Mouse (Mus musculus) megakaryocyte progenitor cell, adult 5-6 weeks (primary cell): Measurements from ENCODE around the gene Pcid2. TPM values are rescaled to one million over a fixed set of nuclear protein-coding genes. Genes with fewer than 3 reads are reported as not detected.

Source experiments
- ATAC-seq: replicated peaks from 2 replicates; pipeline ENCODE4 v1.8.0; 2016; ENCODE audit warnings: mild to moderate bottlenecking, moderate TSS enrichment, inconsistent platforms; ENCODE audit not compliant: poor library complexity
- total RNA-seq, 2 experiments: library from RNA; stranded (forward) in 1 of 2; stranded (reverse) in 1 of 2; fragments of 157-497, 149-512 nt in 1 of 2; fragments of 200-1000 nt in 1 of 2; gene quantifications; 2 replicates each; pipeline versions ENCODE4 v1.2.3 to v1.2.4; 2015 to 2017

The Pcid2 gene
- total RNA-seq (2015) (18.5 and 20.6 TPM in 2 replicates), total RNA-seq (2017) (16.5 and 17.1 TPM in 2 replicates)

DNA sequence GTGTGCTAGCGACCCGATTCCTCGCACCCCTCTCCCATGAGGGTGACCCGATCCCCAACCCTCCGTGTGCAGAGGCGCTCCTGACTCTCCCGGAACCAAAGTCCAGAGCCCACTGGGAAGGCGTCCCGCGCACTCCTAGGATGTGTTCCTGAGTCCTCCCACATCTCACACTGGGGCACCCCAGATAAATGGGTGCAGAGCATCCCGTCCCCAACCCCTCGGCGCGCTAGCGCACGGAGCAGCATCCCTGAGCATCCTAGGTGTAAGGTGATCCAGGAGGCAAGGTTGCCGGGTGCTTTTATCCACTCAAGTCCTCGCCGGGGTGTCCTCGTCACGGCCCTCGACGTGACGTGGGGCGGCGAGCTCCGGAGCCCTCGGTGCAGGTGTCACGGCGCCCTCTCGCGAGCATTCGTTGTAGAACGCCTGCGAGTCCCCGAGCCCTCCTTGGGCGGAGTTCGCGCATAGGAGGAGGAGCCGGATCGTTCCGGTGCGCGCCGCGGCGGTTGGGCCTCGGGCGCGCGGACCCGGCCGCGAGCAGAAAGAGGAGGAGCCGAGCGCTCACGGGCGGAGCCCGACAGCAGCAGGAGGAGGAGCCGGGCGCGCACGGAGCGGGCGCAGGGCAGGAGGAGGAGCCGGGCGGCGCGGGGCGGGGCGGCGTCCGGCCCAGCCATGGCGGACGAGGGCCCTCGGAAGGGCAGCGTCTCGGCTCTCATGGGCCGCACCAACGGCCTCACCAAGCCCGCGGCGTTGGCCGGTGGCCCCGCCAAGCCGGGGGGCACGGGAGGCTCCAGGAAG, at the start of gene Pcid2, which contains the start of gene Cul4a:
Gene Pcid2, minus strand, starts transcription at position 373 of the 795 bp plus-strand sequence.
Gene Cul4a, plus strand, starts transcription at position 535 of the 795 bp plus-strand sequence.
- peak; percentile 77 for ATAC-seq

- no peak for ATAC-seq
Observed at GRCm38 (mm10) chr8:13154099-13154498, 48.8 kb upstream of the Pcid2 start.

GRCm38 (mm10) chr8:13150929-13151328, 45.7 kb upstream of the Pcid2 start:
- no peak for ATAC-seq

DNA sequence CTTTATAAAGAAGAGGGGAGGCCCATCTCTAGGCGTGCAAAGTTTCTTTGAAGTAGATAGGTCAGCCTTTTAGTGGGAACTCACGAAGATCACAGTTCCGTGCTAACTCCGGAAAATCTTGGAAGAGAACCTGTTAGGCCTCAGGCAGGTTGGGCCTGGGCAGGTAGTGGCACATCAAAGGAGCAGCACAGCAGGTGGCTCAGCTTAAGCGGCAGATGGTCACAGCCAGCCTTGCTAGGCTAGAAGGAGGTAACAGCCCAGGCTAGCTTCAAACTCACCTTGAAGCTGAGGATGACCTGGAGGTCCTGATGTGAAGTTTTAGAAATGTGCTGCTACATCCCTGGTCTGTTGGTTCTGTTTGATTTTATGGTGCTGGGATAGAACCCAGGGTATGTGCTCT, 44.6 kb upstream of the Pcid2 start:
- ATAC-seq, result no peak

GRCm38 (mm10) chr8:13149287-13149686, 44.0 kb upstream of the Pcid2 start:
- ATAC-seq, result no peak

DNA sequence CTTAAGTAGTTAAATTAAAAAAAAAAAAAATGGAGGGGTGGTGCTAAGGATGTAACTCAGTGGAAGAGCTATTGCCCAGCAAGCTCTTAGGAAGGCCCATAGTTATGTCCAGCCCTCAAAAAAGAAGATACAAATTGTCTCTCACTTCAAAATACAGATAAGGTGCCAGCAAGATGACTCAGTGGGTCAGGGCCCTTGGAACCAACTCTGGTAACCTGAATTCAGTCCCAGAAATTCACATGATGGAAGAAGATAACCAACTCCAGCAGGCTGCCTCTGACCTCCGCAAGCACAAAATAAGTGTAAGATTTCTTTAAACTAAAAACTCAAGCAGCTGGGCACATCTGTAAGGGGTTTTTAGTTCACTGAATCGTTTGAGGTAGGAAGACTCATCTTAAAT, 43.2 kb upstream of the Pcid2 start:
- ATAC-seq, result no peak

DNA sequence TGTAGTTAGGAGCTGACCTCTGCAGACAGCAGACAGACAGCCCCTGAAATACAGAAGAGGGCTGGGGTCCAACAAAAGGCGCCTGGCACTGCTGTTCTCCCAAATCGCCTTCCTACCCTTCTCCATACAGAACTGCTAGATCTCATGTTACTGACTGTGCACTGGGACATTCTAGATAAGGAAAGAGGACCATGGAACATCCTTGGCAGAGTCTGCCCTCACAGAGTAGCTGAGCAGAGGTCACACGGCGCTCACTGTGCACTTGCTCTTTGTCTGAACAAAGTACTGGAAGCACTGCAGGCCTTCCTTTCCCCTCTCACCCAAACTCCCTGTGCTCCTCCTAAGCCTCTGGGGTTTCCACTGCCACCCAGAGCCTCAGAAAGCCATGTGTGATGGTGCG, 36.4 kb upstream of the Pcid2 start:
- no peak for ATAC-seq

DNA sequence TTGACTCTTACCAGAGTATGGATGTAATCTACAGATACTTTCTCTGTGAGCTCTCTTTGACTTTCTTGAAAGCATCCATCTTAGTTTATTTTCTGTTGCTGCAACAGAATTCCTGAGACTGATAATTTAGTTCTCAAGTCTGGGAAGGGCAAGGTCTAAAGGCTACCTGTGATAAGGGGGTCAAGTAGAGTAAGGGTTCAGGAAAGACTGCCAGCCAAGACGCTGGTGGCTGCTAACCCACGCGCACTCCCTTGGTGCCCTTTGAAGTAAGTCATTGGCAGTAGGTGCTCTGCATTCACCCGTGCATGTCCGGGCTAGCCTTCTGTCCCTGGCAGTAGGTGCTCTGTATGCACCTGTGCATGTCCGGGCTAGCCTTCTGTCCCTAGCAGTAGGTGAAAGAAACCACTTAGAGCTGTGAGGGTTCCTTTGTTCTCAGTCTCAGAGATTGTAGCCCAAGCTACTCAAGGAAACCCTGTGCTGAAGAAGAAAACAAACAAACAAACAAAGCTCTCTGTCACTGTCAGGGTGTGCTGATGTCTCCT, 34.5 kb upstream of the Pcid2 start:
- no peak for ATAC-seq

DNA sequence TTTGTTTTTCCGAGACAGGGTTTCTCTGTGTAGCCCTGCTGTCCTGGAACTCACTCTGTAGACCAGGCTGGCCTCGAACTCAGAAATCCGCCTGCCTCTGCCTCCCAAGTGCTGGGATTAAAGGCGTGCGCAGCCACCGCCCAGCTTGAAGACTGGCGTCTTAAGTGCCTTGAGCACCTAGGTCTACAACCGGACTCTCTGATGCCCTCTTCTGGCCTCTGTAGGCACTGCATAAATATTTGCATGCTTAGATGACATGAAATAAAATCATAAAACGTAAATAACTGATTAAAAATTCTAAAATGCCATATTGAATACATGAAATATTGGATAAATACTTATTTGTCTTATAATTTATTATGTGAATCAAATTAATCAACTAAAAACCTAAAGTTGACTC, 27.0 kb upstream of the Pcid2 start:
- ATAC-seq, result peak; percentile 98

DNA sequence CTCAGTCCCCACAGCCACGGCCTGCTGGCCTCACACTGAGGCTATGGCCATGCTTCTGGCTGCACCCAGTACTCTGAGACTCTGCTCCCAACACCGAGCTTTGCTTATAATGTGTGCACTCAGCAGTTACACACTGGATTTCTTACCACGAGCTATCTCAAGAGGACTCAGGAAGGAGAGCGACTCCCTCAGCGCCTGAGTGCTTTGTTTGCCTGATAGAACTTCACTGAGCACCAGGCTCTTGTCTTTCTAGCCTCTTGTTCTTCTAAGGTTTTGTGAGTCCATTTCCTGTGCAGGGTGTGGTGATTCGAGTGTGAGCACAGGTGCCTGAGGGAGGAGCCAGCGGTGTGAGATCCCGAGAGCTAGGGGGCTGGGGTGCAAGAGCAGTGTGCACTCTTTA, 19.6 kb upstream of the Pcid2 start:
- ATAC-seq, result no peak

- peak; percentile 72 for ATAC-seq
Observed at GRCm38 (mm10) chr8:13122887-13123421, 17.7 kb upstream of the Pcid2 start.

DNA sequence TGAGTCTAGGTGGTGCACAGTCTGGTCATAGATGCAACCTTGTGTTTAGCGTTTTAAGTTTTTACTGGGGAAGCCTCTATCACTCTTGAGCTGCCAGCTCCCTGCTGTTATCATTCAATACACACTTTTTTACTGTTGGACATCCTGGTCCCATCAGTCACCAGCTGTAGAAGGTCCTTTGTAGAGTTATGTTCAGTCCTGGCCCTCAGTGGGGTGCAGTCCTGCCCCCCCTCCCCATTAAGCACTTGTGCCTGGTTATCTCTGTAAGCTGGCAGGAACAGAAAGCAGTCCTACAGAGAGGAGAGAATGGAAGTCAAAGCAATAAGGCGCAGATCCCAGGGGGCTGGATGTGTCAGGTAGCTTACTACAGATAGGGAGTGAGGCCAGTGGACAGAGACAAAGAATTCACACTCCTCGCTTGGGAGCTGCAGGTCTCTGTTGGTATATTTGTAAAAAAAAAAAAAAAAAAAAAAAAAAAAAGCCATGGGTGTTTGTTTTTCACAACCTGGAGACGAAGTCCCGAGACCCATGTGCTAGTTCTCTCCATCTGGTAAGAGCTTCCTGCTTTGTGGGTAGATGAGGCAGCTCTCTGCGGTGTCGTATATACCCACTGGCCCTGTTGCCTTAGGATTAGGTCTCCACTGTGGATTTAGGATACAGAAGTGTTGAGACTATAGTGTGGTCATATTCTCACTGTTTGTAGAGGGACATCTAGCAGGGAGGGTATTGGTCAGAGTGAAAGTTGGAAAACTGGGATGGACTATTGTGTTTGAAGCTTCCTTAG, 15.8 kb upstream of the Pcid2 start:
- ATAC-seq, result peak; percentile 67

DNA sequence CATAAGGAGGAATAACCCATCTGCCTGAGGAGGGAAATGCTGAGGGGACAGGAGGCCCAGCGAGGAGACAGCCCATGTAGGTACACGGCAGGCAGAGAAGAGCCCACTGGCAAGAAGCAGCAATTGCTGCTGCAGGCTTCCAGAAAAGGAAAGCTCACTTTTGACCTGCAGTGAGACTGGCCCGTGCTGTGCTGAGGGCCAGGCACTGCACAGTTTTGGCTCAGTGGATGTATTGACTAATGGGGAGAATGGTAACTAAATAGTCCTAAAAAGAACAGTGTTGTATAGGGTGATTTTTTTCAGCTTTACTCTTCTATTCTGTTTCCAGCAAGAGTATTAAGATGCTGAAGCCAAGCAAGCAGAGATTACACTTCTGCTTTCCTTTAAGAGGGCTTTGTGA, 13.3 kb upstream of the Pcid2 start:
- no peak for ATAC-seq

DNA sequence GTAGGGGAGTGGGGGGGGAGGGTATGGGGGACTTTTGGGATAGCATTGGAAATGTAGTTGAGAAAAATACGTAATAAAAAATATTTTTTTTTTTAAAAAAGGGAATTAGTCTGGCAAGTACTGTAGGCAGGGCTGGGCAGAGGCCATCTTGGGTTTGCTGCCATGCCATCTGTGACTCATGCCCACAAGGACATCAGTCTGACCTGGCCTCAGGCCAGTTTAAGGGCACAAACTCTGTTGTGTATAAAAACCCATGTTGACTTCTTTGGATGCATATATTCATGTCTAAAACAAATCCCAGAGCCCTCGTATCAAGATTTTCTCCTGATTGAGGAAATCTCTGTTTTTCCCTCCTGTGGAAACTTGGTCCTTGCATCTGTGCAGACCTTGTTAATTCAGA, 11.8 kb upstream of the Pcid2 start:
- ATAC-seq, result no peak

- no peak for ATAC-seq
Observed at GRCm38 (mm10) chr8:13113232-13113631, 8.0 kb upstream of the Pcid2 start.

DNA sequence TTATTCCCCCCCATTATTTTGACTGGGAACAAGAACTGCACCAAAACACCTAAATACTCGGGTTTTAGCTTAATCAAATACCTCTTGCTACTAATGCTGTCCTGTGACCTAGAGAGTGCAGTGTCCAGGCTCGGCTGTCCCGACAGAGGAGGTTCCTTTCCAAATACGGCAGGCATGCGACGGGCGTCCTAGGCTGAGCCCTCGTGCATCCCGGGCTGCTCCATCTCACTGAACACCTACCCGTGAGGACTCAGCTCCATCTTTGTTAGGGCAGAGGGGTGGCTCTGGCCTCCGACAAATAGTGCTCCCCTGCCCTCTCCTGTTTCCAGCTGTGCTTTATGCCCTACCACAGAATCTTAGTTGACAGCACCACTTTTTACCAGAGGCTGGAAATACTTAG, 6.7 kb upstream of the Pcid2 start:
- ATAC-seq, result no peak

DNA sequence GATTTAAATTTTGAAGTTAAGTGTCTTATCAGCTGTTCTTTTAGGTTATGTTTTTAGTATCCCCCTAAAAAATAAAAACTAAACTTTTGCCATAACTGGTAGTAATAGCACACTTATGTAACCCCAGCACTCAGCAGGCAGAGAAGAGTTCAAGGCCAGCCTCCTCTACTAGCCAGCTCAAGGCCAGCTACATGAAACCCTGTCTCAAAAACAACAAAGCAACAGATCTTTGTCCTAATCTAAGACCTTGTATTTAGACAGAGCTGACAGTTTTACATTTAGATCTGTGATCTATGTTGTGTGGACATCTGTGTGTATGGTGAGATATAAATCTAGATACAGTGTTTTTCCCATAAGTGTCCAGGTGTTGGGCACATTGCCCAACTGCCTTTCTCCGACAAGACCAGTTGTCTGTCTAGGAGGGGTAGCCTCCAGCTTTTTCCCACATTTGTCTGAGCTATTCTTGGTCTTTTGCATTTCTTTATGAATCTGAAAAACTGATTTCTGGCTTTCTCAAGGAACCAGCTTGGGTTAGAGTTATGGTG, 4.2 kb upstream of the Pcid2 start:
- ATAC-seq, result no peak

DNA sequence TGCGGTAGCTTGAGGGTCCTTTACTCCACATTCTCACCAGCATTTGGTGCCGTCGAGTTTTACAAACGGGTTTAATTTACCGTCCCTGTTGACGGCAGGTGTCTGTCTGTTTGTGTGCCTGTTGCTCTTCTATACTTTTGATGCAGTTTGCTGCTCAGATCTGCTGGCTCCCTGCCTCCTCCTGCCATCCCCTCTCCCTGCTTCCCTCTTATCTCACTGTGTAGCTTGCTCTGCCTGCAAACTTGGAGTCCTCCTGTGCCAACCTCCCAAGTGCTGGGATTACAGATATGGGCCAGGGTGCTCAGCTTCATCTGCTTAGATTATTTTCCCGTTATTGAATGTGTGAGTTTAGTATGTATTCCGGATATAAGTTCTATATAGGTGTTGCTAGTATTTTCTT, 3.7 kb upstream of the Pcid2 start:
- ATAC-seq, result peak; percentile 41

DNA sequence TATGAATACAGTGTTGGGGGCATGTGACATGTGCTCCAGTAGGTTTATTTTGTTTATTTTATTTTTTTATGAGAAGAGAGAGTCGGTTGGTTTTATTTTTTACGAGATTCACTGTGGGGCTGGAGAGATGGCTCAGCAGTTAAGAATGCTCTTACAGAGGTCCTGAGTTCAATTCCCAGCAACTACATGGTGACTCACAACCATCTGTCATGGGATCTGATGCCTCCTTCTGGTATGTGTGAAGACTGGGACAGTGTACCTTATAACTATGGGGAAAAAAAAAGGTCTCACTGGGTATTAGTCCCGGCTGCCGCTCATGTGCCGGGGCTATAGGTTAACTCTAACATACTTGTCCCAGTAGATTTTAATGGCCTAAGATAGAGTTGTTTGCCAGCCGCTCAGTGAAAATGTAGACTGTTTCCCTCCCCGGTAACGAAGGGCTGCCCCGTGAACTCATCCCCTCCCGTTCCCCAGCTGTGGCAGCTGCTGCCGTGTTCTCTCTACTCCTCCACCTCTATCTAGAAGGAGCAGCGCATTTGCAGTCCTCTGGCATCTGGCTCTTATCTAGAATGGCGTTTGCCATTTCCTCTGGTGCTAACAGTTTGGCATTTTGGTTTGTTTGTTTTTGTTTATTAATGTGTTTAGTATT, 2.9 kb upstream of the Pcid2 start:
- ATAC-seq, result peak; percentile 45

- ATAC-seq, result no peak
Observed at GRCm38 (mm10) chr8:13105908-13106551, 771 bp upstream of the Pcid2 start.
